Mouse (Mus musculus) macrophage (primary cell): ENCODE data around the gene Hgfac. TPM values are rescaled to one million over a fixed set of nuclear protein-coding genes. Genes with fewer than 3 reads are reported as not detected.

Experiments used
- H3K27ac ChIP-seq: fragments of 350-480 bp; formaldehyde crosslinking; 2 replicates; pipeline ENCODE4 v1.9.0; 2021
- H3K36me3 ChIP-seq: fragments of 350-480 bp; formaldehyde crosslinking; 2 replicates; pipeline ENCODE4 v1.9.0; 2021; ENCODE audit errors: inconsistent target
- H3K4me3 ChIP-seq: fragments of 350-480 bp; formaldehyde crosslinking; 2 replicates; pipeline ENCODE4 v1.9.0; 2021; ENCODE audit errors: inconsistent target
- H3K79me2 ChIP-seq: fragments of 350-480 bp; formaldehyde crosslinking; 2 replicates; pipeline ENCODE4 v1.9.0; 2021; ENCODE audit errors: inconsistent target
- WGBS: methylation state at CpG from one replicate; pipeline ENCODE4 v1.1.7; 2026; ENCODE audit warnings: inconsistent platforms; ENCODE audit not compliant: missing documents; 5-methylcytosine and 5-hydroxymethylcytosine counted together
- polyA plus RNA-seq: library from polyadenylated mRNA; stranded (reverse); fragments of 250-400 nt; gene quantifications from 3 replicates; pipeline ENCODE4 v1.2.4, GENCODE M21; 2018; ENCODE audit warnings: inconsistent platforms

The Hgfac gene
- polyA plus RNA-seq, 1 experiment from 2014 or later, result not detected

DNA sequence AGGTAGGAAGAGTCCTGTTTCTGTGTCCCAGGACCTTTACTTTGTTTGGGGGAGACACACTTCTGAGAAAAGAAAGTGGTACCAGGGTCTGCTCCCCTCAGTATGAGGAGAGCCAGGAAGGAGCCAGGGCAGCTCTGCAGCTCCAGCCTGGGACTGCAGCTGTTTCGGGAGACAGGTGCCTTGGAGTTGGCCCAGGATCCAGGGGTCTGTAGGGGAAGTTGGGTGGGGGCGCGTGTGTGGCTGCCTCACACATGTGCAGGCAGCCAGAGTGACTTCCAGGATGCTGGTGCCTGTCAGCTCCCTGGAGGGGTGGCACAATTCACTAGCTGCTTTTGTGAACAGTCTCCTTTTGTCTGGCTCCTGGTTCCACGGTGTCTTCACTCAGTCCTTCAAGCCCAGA, 16.3 kb downstream of the Hgfac start:
- H3K4me3 ChIP-seq, result no peak overlapping the region
- 24% methylated on average over 4 of the region's 4 CpGs for WGBS

DNA sequence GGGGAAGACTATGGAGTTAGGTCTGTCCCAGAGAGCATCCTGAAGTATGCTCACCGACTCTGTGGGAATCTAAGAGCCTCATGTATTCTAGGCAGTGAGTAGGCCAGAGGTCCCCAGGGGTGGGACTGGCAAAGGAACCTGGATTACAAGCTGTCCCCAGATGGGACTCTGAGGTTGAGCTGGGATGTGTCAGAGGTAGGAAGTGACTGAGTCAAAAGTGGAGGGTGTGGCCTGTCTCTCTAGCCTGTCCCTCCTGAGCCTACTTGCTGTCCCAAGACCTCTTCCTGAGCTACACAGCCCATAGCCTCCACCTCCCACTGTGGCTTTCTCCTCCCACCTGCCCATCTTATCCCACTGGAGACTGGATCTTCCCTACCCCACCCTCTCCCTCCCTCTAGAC, 16.9 kb downstream of the Hgfac start:
- H3K27ac ChIP-seq, result no peak overlapping the region

More for the DNA sequence above, 16.3 kb downstream of the Hgfac start:
- no peaks in the 10 kb centered on the region for H3K79me2 ChIP-seq
- no peaks in the 10 kb centered on the region for H3K36me3 ChIP-seq
- H3K27ac ChIP-seq, result no peak overlapping the region

DNA sequence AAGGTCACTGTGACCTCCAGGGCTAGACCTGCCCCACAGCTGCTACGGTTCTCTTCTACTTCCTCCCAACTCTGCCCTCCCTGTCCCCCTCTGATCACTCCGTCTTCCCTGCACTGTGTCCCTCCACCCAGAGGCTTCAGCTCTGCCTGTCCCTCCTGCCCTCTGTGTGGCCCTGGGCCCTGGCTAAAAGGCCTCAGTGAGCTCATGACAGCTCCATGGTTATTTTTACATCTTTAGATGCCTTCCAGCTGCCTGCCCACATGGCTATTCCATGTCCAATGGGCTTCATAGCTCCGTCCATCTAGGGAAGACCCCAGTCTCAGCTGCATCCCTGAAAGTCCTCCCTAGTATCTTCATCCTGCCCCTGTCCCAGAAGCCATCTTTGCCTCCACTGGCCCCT, 18.8 kb downstream of the Hgfac start:
- Histone ChIP-seq H3K27ac (no peak overlapping the region), H3K79me2 (no peaks in the 10 kb centered on the region), H3K36me3 (no peaks in the 10 kb centered on the region), H3K4me3 (no peak overlapping the region)
- WGBS, result 36% methylated on average over 3 of the region's 3 CpGs

More for the DNA sequence above, 16.9 kb downstream of the Hgfac start:
- Histone ChIP-seq H3K4me3 (no peak overlapping the region), H3K79me2 (no peaks in the 10 kb centered on the region), H3K36me3 (no peaks in the 10 kb centered on the region)
- 55% methylated on average over 1 of the region's 1 CpGs for WGBS

DNA sequence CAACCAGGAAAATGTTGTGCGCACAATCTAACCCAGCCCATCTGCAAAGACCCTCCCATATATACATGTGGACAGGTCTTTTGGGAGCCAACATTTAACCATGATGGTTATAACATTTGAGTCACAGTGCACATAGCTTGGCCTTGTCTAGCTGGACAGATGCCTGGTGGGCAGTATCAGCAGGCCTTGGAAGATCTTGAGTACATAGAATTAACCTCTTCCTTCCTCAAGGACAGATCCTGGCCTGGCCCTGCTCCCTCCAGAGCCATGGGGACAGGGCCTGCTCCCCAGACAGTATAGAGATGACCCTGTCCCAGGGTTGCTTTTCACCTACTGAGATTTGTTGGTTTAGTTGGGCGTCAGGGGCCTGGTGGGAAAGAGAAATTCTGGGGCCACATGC, 28.5 kb downstream of the Hgfac start:
- no peaks in the 10 kb centered on the region for H3K36me3 ChIP-seq
- 88% methylated on average over 2 of the region's 2 CpGs for WGBS
- no peak overlapping the region for H3K4me3 ChIP-seq
- no peaks in the 10 kb centered on the region for H3K79me2 ChIP-seq
- H3K27ac ChIP-seq, result no peak overlapping the region

DNA sequence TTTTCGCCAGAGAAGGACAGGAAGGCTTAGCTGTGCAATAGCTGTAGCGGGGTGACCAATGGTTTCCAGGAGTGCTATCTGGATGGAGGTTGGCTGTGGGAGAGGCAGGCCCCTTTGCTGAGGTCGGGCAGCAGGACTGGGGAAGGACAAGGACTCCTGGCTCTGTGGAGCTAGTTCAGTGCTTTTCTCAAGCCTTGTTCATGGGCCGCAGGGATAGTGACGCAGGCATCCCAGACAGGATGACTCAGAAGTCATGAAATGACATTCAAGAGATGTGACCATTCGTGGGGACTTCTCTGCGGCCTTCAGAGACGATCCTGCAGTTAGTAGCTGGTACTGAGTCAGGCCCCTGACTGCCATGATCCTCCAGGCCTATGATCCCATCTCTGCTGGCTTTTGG, 29.0 kb downstream of the Hgfac start:
- Histone ChIP-seq H3K4me3 (no peak overlapping the region), H3K79me2 (no peaks in the 10 kb centered on the region), H3K27ac (no peak overlapping the region), H3K36me3 (no peaks in the 10 kb centered on the region)
- 89% methylated on average over 8 of the region's 8 CpGs for WGBS

DNA sequence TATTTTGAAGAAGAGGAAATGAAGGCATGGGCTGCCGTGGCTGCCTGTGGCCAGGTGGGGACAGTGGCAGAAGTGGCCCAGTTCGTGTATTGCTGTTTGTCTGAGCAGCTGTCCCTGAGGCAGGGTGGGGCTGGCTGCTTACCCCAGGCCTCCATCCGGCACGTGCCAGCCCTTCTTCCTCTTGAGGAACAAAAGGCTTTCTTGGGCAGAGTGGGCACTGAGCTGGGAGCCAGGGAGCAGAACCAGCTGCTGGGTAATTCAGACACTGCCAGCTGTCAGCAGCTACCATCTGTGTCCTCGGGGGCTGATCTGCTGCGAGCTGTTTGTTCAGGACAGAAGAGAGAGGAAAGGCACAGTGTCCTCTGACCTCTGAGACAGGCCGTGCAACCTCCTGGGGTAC, 29.6 kb downstream of the Hgfac start:
- no peaks in the 10 kb centered on the region for H3K36me3 ChIP-seq
- H3K4me3 ChIP-seq, result no peak overlapping the region
- no peaks in the 10 kb centered on the region for H3K79me2 ChIP-seq
- 60% methylated on average over 7 of the region's 7 CpGs for WGBS
- no peak overlapping the region for H3K27ac ChIP-seq

DNA sequence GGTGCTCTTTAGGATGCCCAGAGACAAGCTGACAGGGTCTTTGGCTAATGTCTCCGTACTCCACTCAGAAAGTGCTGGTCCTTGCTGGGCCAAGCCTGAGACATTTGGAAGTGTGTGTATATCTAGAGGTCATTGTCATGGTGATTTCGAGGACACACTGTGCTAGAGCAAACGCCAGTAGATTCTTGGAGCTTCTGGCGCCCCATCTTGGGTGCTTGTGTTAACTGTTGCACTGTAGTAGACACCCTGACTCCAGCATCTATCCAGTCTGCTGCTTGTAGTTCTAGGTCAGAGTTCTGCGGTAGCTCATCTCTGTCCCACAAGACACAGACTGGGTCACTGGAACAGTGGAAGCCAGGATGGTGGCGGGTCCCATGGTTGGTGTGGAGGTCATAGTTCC, 30.5 kb downstream of the Hgfac start:
- Histone ChIP-seq H3K79me2 (no peaks in the 10 kb centered on the region), H3K36me3 (no peaks in the 10 kb centered on the region), H3K4me3 (no peak overlapping the region), H3K27ac (no peak overlapping the region)
- 93% methylated on average over 6 of the region's 6 CpGs for WGBS

DNA sequence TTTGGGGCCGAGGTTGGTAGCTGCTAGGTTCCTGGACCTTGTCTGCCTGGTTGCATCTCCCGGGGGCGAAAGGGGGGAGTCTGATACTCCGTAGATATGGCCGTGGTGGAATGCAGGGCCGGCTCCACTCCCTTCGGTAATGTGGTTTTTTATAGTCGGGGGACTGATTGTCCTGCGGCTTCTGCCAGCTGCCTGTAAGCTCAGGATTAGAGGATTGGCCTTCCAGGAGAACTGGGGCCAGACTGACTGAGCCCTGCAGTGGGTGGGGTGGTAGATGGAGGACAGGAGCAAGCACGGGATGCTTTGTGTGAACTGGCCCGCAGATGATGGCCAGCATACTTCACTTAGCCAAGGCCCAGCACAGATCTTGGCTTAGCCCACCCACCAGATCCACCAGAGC, 31.9 kb downstream of the Hgfac start:
- no peak overlapping the region for H3K27ac ChIP-seq
- H3K4me3 ChIP-seq, result no peak overlapping the region
- 89% methylated on average over 11 of the region's 11 CpGs for WGBS
- H3K36me3 ChIP-seq, result no peaks in the 10 kb centered on the region
- H3K79me2 ChIP-seq, result no peaks in the 10 kb centered on the region

DNA sequence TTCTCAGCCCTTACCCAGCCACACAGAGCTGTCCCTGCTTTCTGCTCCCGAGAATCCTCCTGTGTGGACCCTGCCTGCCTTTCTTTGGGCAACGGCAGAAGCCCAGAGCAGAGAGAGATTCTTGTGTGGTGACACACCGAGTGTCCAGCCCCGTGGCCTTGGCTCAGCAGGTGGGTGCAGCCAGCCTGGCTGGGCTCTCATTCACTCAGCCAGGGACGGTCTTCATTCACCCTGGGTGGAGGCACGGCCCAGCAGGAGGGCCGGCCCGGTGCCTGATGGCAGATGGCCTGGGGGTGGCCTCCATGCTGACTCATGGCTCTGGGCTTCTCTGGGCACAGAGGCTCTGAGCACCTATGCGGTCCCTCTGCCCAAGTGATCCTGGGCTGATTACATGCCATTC, 32.7 kb downstream of the Hgfac start:
- H3K27ac ChIP-seq, result no peak overlapping the region
- H3K79me2 ChIP-seq, result no peaks in the 10 kb centered on the region
- WGBS, result 76% methylated on average over 9 of the region's 9 CpGs
- no peaks in the 10 kb centered on the region for H3K36me3 ChIP-seq
- no peak overlapping the region for H3K4me3 ChIP-seq

DNA sequence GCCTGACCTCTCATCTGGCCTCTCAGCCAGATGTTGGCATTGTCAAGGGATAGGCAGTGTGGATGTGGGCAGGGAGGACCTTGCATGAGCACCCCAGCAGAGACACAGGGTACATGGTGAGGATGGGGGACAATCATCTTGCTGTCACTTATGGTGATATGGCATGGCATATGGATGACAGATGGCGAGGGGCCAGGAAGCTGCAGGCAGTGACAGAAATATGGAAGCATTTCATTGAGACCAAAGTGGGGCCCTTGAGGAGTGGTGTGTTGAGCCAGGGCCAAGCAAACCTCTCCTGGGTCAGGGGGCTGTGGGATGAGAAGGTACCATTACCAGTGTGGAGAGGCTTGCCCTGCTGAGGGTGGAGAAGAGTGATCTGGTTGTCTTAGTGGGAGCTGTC, 35.1 kb downstream of the Hgfac start:
- H3K4me3 ChIP-seq, result no peak overlapping the region
- H3K79me2 ChIP-seq, result no peaks in the 10 kb centered on the region
- no peaks in the 10 kb centered on the region for H3K36me3 ChIP-seq
- 83% methylated on average over 1 of the region's 1 CpGs for WGBS
- H3K27ac ChIP-seq, result no peak overlapping the region

DNA sequence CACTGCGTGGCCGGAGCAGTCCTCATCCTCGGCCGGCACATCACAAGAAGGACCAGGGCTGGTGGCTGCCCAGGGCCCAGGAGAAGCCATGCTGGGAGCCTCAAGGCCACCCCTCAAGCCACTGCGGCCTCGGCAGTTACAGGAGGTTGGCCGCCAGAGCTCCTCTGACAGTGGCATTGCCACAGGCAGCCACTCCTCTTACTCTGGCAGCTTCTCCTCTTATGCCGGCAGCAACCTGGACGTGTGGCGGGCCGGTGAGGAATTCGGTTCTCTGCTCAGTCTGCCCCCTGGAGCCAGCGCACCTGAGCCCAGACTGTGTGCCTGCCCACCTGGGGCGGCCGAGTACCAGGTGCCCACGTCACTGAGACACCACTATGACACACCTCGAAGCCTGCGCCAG, 37.8 kb downstream of the Hgfac start:
- WGBS, result 90% methylated on average over 17 of the region's 18 CpGs

DNA sequence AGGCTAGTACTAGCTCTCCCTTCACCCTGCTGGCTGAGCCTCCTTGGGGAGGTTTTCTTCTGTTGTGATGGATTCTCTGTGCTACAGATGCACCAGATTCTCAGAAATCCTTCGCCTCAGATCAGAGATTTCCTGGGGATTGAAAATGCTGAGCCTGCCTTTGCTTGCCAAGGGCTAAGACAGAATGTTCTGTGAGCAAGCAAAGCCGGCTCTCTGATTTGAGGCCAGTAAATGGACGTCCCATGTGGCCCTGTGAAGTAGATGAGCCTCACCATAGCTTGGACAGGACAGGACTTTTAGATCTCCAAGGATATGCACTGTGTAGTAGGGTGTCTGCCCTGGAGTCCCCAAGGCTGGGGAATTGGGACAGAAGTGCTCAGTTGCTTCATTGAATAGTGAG, 43.6 kb downstream of the Hgfac start:
- no peaks in the 10 kb centered on the region for H3K36me3 ChIP-seq
- H3K79me2 ChIP-seq, result no peaks in the 10 kb centered on the region
- 87% methylated on average over 3 of the region's 3 CpGs for WGBS
- H3K27ac ChIP-seq, result no peak overlapping the region
- no peak overlapping the region for H3K4me3 ChIP-seq

More for the DNA sequence above, 37.8 kb downstream of the Hgfac start:
- no peaks in the 10 kb centered on the region for H3K36me3 ChIP-seq
- H3K27ac ChIP-seq, result no peak overlapping the region
- no peak overlapping the region for H3K4me3 ChIP-seq
- H3K79me2 ChIP-seq, result no peaks in the 10 kb centered on the region

DNA sequence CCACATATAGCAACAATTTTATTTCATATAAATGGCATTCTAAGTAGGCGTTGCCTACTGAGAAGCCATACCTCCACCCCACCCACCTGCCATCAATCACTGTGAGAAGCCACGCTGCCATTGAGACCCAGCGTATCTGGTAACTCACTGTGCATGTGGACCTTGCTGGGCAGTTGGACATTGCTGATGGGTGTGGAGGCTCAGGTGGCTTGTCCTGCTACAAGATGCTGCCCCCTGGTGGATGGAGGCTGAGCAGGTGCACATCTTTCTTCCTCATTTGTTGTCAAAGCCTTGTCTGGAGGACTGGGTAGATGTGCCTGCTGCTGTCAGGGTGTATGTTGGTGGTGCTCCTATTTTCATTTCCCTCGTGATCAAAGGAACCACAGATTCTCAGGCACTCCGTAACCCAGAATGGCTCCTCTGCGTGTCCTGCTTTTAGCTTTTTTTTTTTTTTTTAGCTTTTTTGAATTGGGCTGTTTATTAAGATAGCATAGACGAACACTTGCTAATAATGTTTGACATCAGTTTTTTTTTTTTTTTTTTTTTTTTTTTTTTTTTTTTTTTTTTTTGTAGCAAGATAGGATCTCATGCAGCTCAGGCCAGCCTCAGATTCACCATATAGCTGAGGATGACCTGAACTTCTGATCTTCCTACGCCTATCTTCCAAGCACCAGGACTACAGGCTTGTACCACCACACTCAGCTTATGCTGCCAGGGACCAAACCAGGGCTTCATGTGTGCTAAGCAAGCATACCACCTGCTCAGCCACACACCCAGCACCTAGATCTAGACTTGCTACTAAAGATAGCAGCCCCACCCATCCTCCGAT, 47.7 kb downstream of the Hgfac start:
- Histone ChIP-seq H3K4me3 (no peak overlapping the region), H3K27ac (no peak overlapping the region), H3K79me2 (no peaks in the 10 kb centered on the region), H3K36me3 (peaks cover 23% of the 10 kb centered on the region)
- WGBS, result 66% methylated on average over 9 of the region's 9 CpGs

DNA sequence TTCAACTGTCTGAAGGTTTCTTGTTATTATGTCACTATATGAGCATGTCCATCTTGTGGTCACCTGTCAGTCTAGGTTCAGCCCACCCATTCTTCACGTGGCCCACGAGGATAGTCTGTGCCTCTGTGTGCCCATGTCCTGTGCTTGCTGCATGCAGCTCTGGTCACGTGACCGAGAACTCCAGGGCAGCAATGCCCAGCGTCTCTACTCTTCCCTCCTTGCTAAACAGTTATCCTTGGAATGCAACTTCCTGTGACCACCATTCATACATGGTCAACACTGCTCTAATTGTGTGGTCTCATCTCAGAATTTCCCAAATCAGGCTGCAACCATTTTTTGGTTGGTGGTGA, 48.3 kb downstream of the Hgfac start:
- H3K27ac ChIP-seq, result no peak overlapping the region
- peaks cover 27% of the 10 kb centered on the region for H3K36me3 ChIP-seq
- no peak overlapping the region for H3K4me3 ChIP-seq
- no peaks in the 10 kb centered on the region for H3K79me2 ChIP-seq
- 88% methylated on average over 5 of the region's 5 CpGs for WGBS

DNA sequence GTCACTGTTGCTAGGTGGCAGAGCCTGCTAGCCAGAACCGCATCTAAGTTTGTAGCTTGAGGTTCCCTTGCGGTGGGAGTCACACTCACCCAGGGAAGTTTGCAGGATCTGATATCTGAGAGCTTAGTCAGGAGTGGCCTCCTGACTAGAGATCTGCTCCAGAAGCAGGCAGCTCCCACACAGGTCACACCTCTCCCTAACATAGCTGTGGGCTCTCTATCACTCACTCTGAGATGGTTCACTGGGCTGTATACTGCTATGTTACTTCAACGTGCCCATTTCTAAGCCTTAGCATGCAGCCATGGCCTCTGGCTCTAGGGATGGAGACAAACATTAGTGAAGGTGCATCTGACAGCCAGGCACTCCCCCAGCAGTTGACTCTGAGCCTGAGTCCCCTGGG, 50.3 kb downstream of the Hgfac start:
- Histone ChIP-seq H3K27ac (no peak overlapping the region), H3K36me3 (peaks cover 47% of the 10 kb centered on the region), H3K4me3 (no peak overlapping the region), H3K79me2 (no peaks in the 10 kb centered on the region)
- WGBS, result 91% methylated on average over 3 of the region's 3 CpGs
